Mouse (Mus musculus): Measurements from ENCODE around the gene Lmo4. TPM values are rescaled to one million over a fixed set of nuclear protein-coding genes. Genes with fewer than 3 reads are reported as not detected.

The Lmo4 gene
- total RNA-seq, 1 experiment from 2014 or later, result 104 TPM

GRCm38 (mm10) chr3:144164665-144165385, 40.2 kb downstream of the Lmo4 start:
- ATAC-seq (replicated peaks; ENCODE audit: insufficient number of reproducible peaks, low FRiP score, low TSS enrichment, poor library complexity, severe bottlenecking), result no peak

GRCm38 (mm10) chr3:144163718-144164117, 41.3 kb downstream of the Lmo4 start:
- no peak for ATAC-seq (replicated peaks; ENCODE audit: insufficient number of reproducible peaks, low FRiP score, low TSS enrichment, poor library complexity, severe bottlenecking)

- no peak for ATAC-seq (replicated peaks; ENCODE audit: insufficient number of reproducible peaks, low FRiP score, low TSS enrichment, poor library complexity, severe bottlenecking)
Observed at GRCm38 (mm10) chr3:144162156-144162555, 42.9 kb downstream of the Lmo4 start.

GRCm38 (mm10) chr3:144161261-144161660, 43.8 kb downstream of the Lmo4 start:
- no peak for ATAC-seq (replicated peaks; ENCODE audit: insufficient number of reproducible peaks, low FRiP score, low TSS enrichment, poor library complexity, severe bottlenecking)

- ATAC-seq (replicated peaks; ENCODE audit: insufficient number of reproducible peaks, low FRiP score, low TSS enrichment, poor library complexity, severe bottlenecking), result no peak
Observed at GRCm38 (mm10) chr3:144155746-144156145, 49.3 kb downstream of the Lmo4 start.

GRCm38 (mm10) chr3:144153395-144153794, 51.6 kb downstream of the Lmo4 start:
- no peak for ATAC-seq (replicated peaks; ENCODE audit: insufficient number of reproducible peaks, low FRiP score, low TSS enrichment, poor library complexity, severe bottlenecking)

GRCm38 (mm10) chr3:144151001-144151400, 54.0 kb downstream of the Lmo4 start:
- no peak for ATAC-seq (replicated peaks; ENCODE audit: insufficient number of reproducible peaks, low FRiP score, low TSS enrichment, poor library complexity, severe bottlenecking)

- ATAC-seq (replicated peaks; ENCODE audit: insufficient number of reproducible peaks, low FRiP score, low TSS enrichment, poor library complexity, severe bottlenecking), result no peak
Observed at GRCm38 (mm10) chr3:144148234-144148633, 56.8 kb downstream of the Lmo4 start.

- ATAC-seq (replicated peaks; ENCODE audit: insufficient number of reproducible peaks, low FRiP score, low TSS enrichment, poor library complexity, severe bottlenecking), result no peak
Observed at GRCm38 (mm10) chr3:144147244-144147643, 57.8 kb downstream of the Lmo4 start.

GRCm38 (mm10) chr3:144144066-144144465, 61.0 kb downstream of the Lmo4 start:
- ATAC-seq (replicated peaks; ENCODE audit: insufficient number of reproducible peaks, low FRiP score, low TSS enrichment, poor library complexity, severe bottlenecking), result no peak

- ATAC-seq (replicated peaks; ENCODE audit: insufficient number of reproducible peaks, low FRiP score, low TSS enrichment, poor library complexity, severe bottlenecking), result no peak
Observed at GRCm38 (mm10) chr3:144142939-144143338, 62.1 kb downstream of the Lmo4 start.

GRCm38 (mm10) chr3:144141786-144142185, 63.2 kb downstream of the Lmo4 start:
- no peak for ATAC-seq (replicated peaks; ENCODE audit: insufficient number of reproducible peaks, low FRiP score, low TSS enrichment, poor library complexity, severe bottlenecking)

GRCm38 (mm10) chr3:144140816-144141215, 64.2 kb downstream of the Lmo4 start:
- no peak for ATAC-seq (replicated peaks; ENCODE audit: insufficient number of reproducible peaks, low FRiP score, low TSS enrichment, poor library complexity, severe bottlenecking)

GRCm38 (mm10) chr3:144138659-144139058, 66.4 kb downstream of the Lmo4 start:
- ATAC-seq (replicated peaks; ENCODE audit: insufficient number of reproducible peaks, low FRiP score, low TSS enrichment, poor library complexity, severe bottlenecking), result no peak

All from monocyte, adult 5-6 weeks (primary cell).